Mouse (Mus musculus): ENCODE results near the gene Klhl29. TPM values are rescaled to one million over a fixed set of nuclear protein-coding genes. Genes with fewer than 3 reads are reported as not detected.

The Klhl29 gene
- total RNA-seq, 2 experiments from 2014 or later = 4.5 to 5.4 TPM

DNA sequence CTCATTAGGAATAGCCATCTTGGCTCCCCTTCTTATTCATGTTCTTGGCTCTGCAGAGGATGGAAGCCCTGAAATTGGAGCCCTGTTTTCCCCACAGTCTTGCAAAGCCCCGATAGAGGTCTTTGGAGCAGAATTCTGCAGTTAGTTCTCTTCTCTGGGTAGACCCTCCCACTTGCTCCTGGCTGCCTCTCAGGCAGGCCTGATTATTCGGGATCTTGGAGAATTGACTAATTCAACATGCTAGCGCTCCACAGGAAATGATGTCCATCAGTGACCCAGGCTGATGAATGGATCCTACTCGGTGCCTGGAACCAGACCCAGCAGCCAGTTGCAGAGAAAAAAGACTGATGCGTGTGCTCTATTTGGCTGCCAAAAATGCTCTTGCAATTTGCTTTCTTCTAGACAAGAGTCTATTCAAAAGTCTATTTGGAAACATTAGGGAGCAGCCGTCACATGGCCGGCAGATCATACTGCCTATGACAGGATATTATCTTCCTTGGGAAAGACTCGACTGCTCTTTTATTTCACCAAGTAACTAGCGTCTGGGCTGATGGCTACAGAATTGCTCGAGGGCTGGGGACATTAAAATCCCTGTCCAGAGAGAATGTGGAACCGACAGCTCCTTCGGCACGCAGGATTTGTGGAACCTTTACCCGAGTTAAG lies 155.4 kb downstream of the Klhl29 start:
- no peak for DNase-seq

- peak; percentile 45 for DNase-seq
Measured at GRCm38 (mm10) chr12:5215836-5216747, 159.4 kb downstream of the Klhl29 start.

DNA sequence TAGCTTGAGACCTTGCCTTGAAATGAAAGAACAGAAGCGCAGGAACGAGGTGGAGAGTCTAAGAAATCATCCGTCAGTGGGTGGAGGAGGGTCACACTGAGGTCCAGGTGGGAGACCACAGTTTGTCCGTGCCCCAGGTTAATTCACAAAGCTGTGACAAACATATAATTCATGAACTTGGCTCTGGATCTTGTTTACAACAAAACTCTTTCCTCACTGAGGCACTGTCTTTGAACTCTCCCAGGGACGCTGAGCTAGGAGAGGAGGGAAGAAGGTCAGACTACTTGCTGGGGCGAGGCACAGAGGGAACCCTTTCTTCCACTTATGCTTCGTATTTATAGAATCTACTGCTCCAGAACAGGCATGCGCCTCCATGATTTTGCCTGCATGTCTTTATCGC lies 161.2 kb downstream of the Klhl29 start:
- no peak for DNase-seq

DNA sequence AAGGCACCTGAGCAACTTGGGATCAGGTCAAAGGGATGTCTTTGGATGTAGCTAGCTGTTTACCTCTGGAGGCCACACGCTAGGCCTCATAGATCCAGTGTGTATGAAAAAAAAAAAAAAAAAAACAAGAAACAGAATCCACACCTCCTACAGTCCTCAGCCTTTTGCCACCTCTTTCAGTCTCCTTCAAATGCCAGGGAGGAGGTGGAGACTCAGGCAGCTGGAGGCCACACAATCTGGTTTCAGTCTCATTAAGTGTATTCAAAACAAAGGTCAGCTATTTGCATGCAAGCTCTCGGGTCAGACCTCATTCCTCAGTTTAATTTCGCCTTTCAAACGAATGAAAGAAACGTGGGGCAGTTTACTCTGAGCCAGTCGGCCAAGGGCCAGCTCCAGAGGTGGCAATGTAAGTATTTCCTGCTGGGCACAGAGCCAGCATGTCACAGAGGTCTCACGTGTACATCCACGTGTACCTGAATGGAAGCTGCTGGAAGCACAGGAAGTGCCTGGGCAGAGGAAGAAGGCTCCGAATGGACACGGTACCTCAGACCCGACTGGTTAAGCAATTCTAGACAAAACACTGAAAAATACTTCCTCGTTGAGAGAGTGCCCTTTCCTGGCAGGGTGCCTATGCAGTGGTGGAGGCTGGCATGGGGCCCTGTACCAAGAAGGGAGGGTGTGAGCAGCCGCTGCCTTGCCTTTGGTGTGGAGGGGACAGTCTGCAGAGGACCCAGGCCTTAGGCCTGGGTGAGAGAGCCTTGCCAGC lies 162.0 kb downstream of the Klhl29 start:
- DNase-seq = peak; percentile 60

DNA sequence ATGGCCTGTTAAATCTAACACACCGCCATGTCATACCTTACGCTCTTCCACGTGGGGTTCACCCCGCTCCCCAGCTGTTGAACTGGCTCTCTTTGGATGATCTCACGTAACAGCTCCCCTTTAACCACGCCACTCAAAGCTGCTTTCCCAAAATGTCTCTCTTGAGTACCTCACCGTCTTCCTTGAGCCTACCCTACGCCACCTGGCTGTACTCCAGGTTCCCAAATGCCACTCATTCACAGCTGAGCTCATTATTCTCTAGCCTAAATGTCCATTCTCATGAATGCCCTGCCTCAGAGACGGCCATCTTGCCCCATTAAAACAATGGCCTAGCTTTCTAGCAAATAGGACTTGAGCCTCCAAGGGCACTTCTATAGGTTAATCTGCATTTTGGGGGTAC lies 163.6 kb downstream of the Klhl29 start:
- no peak for DNase-seq

- DNase-seq = no peak
Measured at GRCm38 (mm10) chr12:5210786-5211185, 164.7 kb downstream of the Klhl29 start.

DNA sequence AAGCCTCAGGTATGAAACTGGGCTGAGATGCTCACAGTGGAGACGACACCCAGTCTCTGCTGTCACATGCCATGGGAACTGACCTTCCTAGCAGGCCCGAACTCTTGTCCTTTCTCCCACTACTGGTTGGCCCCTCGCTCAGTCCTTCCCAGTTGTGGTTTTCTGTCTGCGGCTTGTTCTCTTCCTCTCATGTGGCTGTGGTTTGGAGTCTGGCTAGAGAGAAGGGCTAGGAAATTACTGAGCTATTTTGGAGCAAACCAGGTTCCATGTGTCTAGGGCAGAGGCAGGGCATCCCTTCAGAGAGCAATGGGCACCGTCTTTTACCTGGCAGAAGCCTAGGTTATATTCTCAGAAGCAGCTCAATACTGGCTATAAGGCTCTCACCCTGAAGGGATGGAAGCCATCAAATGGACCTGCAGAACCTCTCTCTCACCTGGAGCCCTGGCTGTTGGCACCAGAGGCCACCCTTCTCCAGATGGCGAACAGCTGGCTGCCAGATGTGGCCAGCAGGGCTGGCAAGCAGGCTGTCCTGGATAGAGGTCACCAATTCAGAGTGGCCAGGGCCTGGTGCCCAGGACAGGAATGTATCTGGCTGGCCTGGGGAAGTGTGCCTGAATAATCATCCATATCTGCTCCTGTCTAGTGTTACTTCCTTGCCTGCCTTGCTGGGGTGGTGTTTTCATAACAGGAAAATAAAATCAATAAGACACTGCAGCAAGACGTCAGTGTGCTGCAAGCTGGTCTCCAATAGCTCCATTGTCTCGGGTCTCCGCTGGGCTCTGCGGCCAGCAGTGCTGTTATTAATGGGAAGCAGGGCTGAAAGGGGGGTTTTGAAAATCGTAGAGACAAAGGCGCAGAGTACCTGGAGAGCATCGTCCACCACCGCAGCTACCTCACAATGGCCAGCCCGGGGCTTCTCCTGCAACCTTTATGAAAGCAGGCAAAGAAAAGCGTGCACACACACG lies 167.3 kb downstream of the Klhl29 start:
- peak; percentile 40 for DNase-seq

DNA sequence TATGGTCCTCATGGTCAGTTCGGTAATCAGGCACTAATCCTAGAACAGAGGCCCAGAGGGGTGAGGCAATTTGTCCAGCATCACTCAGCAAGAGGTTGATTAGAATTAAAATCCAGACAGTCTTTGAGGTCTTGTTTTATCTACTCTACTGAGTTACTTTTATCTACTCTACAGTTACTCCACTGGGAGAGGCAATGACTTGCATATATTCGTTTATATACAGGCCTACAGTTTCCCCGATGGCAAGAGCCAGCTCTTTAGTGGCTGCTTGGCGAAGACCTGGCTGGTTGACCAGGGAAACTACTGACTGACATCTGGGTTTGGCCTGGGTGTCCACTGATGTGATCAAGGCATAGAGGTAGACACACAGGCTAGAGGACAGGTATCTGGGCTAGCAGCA lies 168.3 kb downstream of the Klhl29 start:
- no peak for DNase-seq

DNA sequence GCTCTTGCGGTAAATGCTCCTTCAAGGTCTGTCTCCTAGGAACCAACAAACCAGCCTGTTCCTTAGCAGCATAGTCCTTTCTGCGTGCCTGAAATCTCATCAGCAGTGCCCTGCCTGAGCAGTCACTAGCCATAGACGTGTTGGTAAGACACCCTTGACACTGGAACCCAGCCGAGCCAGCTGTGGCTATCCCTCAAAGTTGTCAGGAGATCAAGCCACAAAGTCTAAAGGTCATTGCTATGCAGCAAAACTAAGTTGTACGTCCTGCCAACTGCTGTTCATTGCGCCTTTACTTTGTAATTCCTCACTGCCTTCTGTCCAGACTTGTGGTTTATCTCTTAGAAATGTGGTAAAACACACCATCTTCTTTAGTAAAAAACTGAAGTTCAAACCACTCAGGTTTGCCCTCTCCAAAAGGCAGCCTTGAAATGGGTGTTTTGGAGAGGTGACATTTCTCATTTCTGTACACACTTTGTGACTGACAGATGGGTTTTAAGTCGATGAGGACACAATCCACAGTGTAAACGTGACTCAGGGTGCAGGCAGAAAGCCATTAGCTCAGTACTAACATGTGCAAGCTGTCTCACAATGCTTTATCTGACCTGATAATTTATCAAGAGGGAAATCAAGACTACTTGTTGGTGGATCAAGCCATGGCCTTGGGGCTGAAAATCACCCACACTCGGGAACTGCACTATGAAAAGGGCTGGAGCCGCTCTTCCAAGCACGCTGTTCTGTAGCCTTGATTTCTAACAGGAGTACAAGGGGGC lies 171.2 kb downstream of the Klhl29 start:
- peak; percentile 79 for DNase-seq

GRCm38 (mm10) chr12:5203385-5203784 lies 172.1 kb downstream of the Klhl29 start:
- no peak for DNase-seq

DNA sequence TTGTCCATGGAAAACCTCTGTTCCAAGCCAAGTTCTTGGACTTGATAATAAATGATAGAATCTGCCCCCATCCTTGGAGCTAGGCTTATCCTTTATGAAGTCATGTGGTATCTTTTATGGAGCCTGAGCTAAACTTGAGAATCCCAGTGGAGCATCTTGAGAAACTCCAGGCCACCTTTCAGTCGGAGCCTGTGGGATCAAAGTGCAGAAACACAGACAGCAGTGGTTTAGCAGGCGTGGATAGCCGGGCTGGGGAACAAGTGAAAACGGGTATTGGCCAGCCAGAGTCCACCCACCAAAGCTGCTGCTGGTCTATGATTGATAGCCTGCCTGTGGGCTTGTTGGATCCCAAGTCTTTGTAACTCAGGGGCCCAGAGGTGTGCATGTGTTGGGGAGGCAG lies 177.2 kb downstream of the Klhl29 start:
- DNase-seq = no peak

- DNase-seq = no peak
Measured at GRCm38 (mm10) chr12:5194176-5194575, 181.3 kb downstream of the Klhl29 start.

- peak; percentile 50 for DNase-seq
Measured at GRCm38 (mm10) chr12:5192380-5192718, 183.1 kb downstream of the Klhl29 start.

DNA sequence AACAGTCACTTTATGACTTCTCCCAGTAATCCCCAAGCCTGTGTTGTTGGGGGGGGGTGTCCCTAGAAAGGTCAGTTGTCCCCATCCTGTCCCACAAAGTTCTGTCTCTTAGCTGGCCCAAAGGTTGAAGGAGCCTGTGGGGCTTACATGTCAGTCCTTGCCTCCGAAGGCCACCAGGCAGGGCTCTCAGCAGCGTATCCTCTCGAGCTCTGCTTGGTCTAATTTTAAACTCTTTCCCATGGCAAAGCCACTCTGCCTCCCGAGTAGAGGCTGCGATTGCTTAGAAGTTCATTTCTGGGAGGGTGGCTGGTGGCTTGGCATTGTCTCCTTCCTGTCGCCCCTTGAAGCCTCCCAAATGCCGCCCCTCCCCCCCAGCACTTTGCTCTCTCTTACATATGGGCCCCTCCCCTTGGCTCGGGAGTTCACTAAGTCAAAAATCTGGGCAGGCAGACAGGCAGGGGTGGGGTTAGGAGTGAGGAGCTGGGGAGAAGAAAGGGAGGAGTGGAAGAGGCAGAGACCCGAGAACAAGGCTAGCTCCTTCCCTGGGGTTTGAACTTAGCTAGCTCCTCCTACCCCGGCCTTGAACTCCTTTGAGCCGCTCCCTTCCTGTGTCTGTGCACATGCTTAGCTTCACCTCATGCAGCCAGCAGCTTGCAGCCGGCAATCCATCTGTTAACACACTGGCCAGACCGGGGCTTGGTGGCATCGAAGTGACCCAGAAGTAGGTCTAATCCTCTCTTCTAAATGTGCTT lies 183.7 kb downstream of the Klhl29 start:
- DNase-seq = peak; percentile 73

GRCm38 (mm10) chr12:5191206-5191605 lies 184.3 kb downstream of the Klhl29 start:
- DNase-seq = no peak

- DNase-seq = no peak
Measured at GRCm38 (mm10) chr12:5189446-5190150, 185.9 kb downstream of the Klhl29 start.

GRCm38 (mm10) chr12:5188899-5189298 lies 186.6 kb downstream of the Klhl29 start:
- no peak for DNase-seq

DNA sequence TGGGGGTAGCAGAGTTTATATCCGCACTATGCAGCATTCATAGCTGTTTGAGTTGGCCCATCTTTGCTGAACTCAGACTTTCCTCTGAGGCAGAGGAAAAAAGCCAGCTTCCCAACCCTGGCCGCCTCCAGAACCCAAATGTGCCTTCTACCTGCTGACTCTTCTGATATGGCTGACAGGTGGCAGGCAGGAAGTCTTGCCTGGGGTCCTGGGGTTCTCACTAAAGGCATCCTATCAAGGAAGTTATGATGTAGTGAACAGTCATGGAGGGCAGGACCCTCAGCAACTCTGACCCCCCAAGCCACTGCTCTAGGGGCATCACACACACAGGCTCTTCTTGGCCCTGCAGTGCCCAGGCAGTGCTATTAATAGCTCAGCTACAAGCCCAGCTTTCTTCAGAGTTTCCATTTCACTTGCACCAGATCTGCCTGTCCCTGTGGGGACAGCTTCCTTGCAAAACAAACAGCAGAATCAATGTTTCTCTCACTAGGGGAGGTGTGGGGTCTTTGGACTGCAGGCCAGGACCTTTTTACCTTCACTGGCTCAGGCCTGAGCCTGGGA lies 187.6 kb downstream of the Klhl29 start:
- DNase-seq = no peak

DNA sequence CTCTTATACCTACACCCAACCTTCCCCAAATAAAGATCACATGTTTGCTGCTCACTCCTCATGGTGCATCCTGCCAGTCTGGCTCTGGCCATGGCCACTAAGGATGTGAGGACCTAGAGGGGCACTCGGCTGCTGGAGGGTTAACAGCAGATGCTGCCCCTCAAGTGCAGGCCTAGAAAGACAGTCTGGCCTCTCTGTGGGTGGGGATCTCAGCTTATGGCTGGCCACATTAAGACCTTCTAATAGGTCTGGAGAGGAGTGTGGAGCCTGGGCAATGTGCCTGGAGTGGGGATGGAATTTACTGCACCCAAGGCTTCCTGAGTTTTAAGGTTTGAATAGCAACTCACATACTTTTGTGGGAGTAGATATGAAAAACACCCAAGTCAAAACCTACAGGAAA lies 188.8 kb downstream of the Klhl29 start:
- peak; percentile 41 for DNase-seq
